Mouse (Mus musculus) heart, postnatal 0 days (tissue): ENCODE results near the gene Pthlh.

Source experiments
- CTCF ChIP-seq: IDR thresholded peaks from 2 replicates; pipeline ENCODE4 v1.5.1; 2016; ENCODE audit warnings: antibody characterized with exemption, control low read depth, low read depth
- EP300 ChIP-seq: IDR thresholded peaks from 2 replicates; pipeline ENCODE4 v1.6.1; 2016; ENCODE audit warnings: antibody characterized with exemption, low read depth

DNA sequence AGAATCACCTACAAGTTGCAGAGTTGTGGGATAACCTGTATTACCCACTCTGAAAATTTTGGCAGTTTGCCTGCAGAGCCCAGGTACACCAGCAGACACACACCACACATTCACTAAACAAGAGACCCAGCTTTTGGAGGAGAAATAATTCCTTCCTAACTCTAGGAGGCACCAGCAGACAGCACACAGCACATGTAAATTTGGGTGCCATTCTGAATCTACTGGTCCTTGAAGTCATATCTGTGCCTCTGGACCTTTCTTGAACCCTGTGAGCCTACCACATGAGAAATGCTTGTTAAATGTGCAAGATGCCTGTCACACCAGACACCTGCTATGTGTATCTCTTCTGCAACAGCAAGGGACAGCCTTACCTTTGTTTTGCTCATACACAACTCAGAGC is 19.7 kb downstream of the Pthlh start:
- TF ChIP-seq CTCF (peak; percentile 19; the same call in 1 of the 2 replicates), EP300 (no peak)
